10 mouse cellular contexts compared by ENCODE assay signal in genomic region chr7:16920818-16921791, GRCm38 (mm10). TPM values are rescaled to one million over a fixed set of nuclear protein-coding genes. Genes with fewer than 3 reads are reported as not detected.
DNase-seq lines count a peak whose midpoint lies in the region; ATAC-seq lines count a peak whose summit lies in the region.
"Had no signal": no experiment of that assay in that cellular context is flagged by ENCODE, and none has a peak within 500 bp of the region (broad histone marks: within the 10 kb centered on the region; RNA-seq: fewer than 3 reads in every experiment).

No protein-coding gene starts in this region.

- intact Hi-C loops in heart, postnatal 14 days (cut with DNase I), result loop anchor here (5.0 kb wide), 1 partner anchor 104 kb away; the partner anchor contains the start of genes Fkrp and Strn4

- 58% methylated on average over 21 of the region's 21 CpGs for WGBS in heart, embryonic 13.5 days
- 30% methylated on average over 21 of the region's 21 CpGs for WGBS in embryonic facial prominence, embryonic 12.5 days
- 43% methylated on average over 21 of the region's 21 CpGs for WGBS in intestine, embryonic 15.5 days
- 28% methylated on average over 21 of the region's 21 CpGs for WGBS in midbrain, embryonic 15.5 days

- H3K27me3 ChIP-seq in heart, embryonic 13.5 days (replicated peaks), result no peaks in the 10 kb centered on the region
- no peaks in the 10 kb centered on the region for H3K27me3 ChIP-seq in embryonic facial prominence, embryonic 12.5 days
- H3K27me3 ChIP-seq in intestine, embryonic 15.5 days (replicated peaks), result no peaks in the 10 kb centered on the region
- H3K27me3 ChIP-seq in midbrain, embryonic 15.5 days (replicated peaks), result no peaks in the 10 kb centered on the region
- H3K27me3 ChIP-seq: Patski had no signal

- H3K9ac ChIP-seq in heart, embryonic 13.5 days, result peak overlapping the region; percentile 98
- peak overlapping the region; percentile 97 for H3K9ac ChIP-seq in embryonic facial prominence, embryonic 12.5 days
- peak overlapping the region; percentile 97 for H3K9ac ChIP-seq in intestine, embryonic 15.5 days
- H3K9ac ChIP-seq in midbrain, embryonic 15.5 days, result peak overlapping the region; percentile 98

- H3K36me3 ChIP-seq in heart, embryonic 13.5 days, result peaks cover 56% of the 10 kb centered on the region
- H3K36me3 ChIP-seq in embryonic facial prominence, embryonic 12.5 days, result peaks cover 35% of the 10 kb centered on the region
- H3K36me3 ChIP-seq in intestine, embryonic 15.5 days, result peaks cover 26% of the 10 kb centered on the region
- H3K36me3 ChIP-seq in midbrain, embryonic 15.5 days (replicated peaks), result peaks cover 22% of the 10 kb centered on the region

- H3K4me1 ChIP-seq in heart, embryonic 13.5 days, result peaks cover 66% of the 10 kb centered on the region
- H3K4me1 ChIP-seq in embryonic facial prominence, embryonic 12.5 days, result peaks cover 47% of the 10 kb centered on the region
- peaks cover 36% of the 10 kb centered on the region for H3K4me1 ChIP-seq in intestine, embryonic 15.5 days (replicated peaks)
- peaks cover 48% of the 10 kb centered on the region for H3K4me1 ChIP-seq in midbrain, embryonic 15.5 days

- H3K9me3 ChIP-seq in heart, embryonic 13.5 days, result no peaks in the 10 kb centered on the region
- H3K9me3 ChIP-seq in embryonic facial prominence, embryonic 12.5 days, result no peaks in the 10 kb centered on the region
- no peaks in the 10 kb centered on the region for H3K9me3 ChIP-seq in intestine, embryonic 15.5 days
- no peaks in the 10 kb centered on the region for H3K9me3 ChIP-seq in midbrain, embryonic 15.5 days

- no peak for DNase-seq in heart, postnatal 14 days
- DNase-seq in adrenal gland, postnatal 25 days, result peak; percentile 42
- no peak for DNase-seq in right cerebral cortex, postnatal 4 days

- no peak for ATAC-seq in heart, embryonic 13.5 days (ENCODE audit: extremely low read depth, insufficient number of reproducible peaks, low FRiP score, low TSS enrichment)
- peak; percentile 1; the same call in 1 of the 2 replicates for ATAC-seq in embryonic facial prominence, embryonic 12.5 days (ENCODE audit: insufficient number of reproducible peaks, insufficient read depth, low FRiP score, low TSS enrichment)
- no peak for ATAC-seq in intestine, embryonic 15.5 days
- ATAC-seq in midbrain, embryonic 15.5 days (replicated peaks), result no peak
- no peak for ATAC-seq in megakaryocyte progenitor cell, adult 5-6 weeks (replicated peaks; ENCODE audit: poor library complexity)
- ATAC-seq: Patski had no signal

- peak overlapping the region; percentile 97 for H3K4me3 ChIP-seq in heart, embryonic 13.5 days
- peak overlapping the region; percentile 96 for H3K4me3 ChIP-seq in embryonic facial prominence, embryonic 12.5 days
- peak overlapping the region; percentile 94 for H3K4me3 ChIP-seq in intestine, embryonic 15.5 days (replicated peaks)
- peak overlapping the region; percentile 91 for H3K4me3 ChIP-seq in midbrain, embryonic 15.5 days

- peak overlapping the region; percentile 67 for H3K27ac ChIP-seq in heart, embryonic 13.5 days (replicated peaks)
- H3K27ac ChIP-seq in embryonic facial prominence, embryonic 12.5 days, result peak overlapping the region; percentile 97
- H3K27ac ChIP-seq in intestine, embryonic 15.5 days, result peak overlapping the region; percentile 96
- H3K27ac ChIP-seq in midbrain, embryonic 15.5 days, result peak overlapping the region; percentile 99

- H3K4me2 ChIP-seq in heart, embryonic 13.5 days, result peak overlapping the region; percentile 98
- peak overlapping the region; percentile 88 for H3K4me2 ChIP-seq in embryonic facial prominence, embryonic 12.5 days (replicated peaks)
- peak overlapping the region; percentile 69 for H3K4me2 ChIP-seq in intestine, embryonic 15.5 days (replicated peaks)
- peak overlapping the region; percentile 98 for H3K4me2 ChIP-seq in midbrain, embryonic 15.5 days

RNA-seq across cellular contexts. Expression of gene Calm3, which starts 2.8 kb away (rescaled TPM):
- 85.5 and 101 TPM in 2 replicates for polyA plus RNA-seq in heart, embryonic 13.5 days (2015; fragmentation: Nextera tagmentation; extraction: Ambion mirVana)
- total RNA-seq in heart, postnatal 14 days (2021), result 100 to 1,000 TPM; 228 to 250 TPM
- 242 and 255 TPM in 2 replicates for total RNA-seq in adrenal gland, postnatal 25 days (2021)
- 123 and 134 TPM in 2 replicates for polyA plus RNA-seq in embryonic facial prominence, embryonic 12.5 days (2016; fragmentation: Nextera tagmentation; extraction: Ambion mirVana)
- polyA plus RNA-seq in intestine, embryonic 15.5 days (2015; fragmentation: Nextera tagmentation; extraction: Ambion mirVana), result 137 and 140 TPM in 2 replicates
- polyA plus RNA-seq in midbrain, embryonic 15.5 days (2015; fragmentation: Nextera tagmentation; extraction: Ambion mirVana), result 351 and 370 TPM in 2 replicates
- total RNA-seq in megakaryocyte progenitor cell, adult 5-6 weeks (2015), result 125 and 150 TPM in 2 replicates
- total RNA-seq in megakaryocyte progenitor cell, adult 5-6 weeks (2017), result 419 and 440 TPM in 2 replicates

RNA-seq across cellular contexts. Expression of gene Ptgir, which starts 14.8 kb away (rescaled TPM):
- 0.32 and 0.59 TPM in 2 replicates for polyA plus RNA-seq in heart, embryonic 13.5 days (2015; fragmentation: Nextera tagmentation; extraction: Ambion mirVana)
- total RNA-seq in heart, postnatal 14 days (2021), result 1 to 10 TPM; 1.4 to 1.6 TPM
- total RNA-seq in adrenal gland, postnatal 25 days (2021), result 1.5 and 1.6 TPM in 2 replicates
- polyA plus RNA-seq in embryonic facial prominence, embryonic 12.5 days (2016; fragmentation: Nextera tagmentation; extraction: Ambion mirVana), result 1.7 and 2.2 TPM in 2 replicates
- 2.8 and 3.0 TPM in 2 replicates for polyA plus RNA-seq in intestine, embryonic 15.5 days (2015; fragmentation: Nextera tagmentation; extraction: Ambion mirVana)
- polyA plus RNA-seq in midbrain, embryonic 15.5 days (2015; fragmentation: Nextera tagmentation; extraction: Ambion mirVana), result 0.42 and 0.43 TPM in 2 replicates
- total RNA-seq in megakaryocyte progenitor cell, adult 5-6 weeks (2015), result 2.1 and 2.6 TPM in 2 replicates
- total RNA-seq in megakaryocyte progenitor cell, adult 5-6 weeks (2017), result 1.8 and 4.0 TPM in 2 replicates
- polyA plus RNA-seq: Patski had no signal

RNA-seq across cellular contexts. Expression of gene Pnmal2, which starts 23.4 kb away (rescaled TPM):
- 4.0 and 4.1 TPM in 2 replicates for polyA plus RNA-seq in heart, embryonic 13.5 days (2015; fragmentation: Nextera tagmentation; extraction: Ambion mirVana)
- 1 to 10 TPM; 3.6 to 4.0 TPM for total RNA-seq in heart, postnatal 14 days (2021)
- total RNA-seq in adrenal gland, postnatal 25 days (2021), result 26.9 and 36.1 TPM in 2 replicates
- 15.9 and 16.6 TPM in 2 replicates for polyA plus RNA-seq in embryonic facial prominence, embryonic 12.5 days (2016; fragmentation: Nextera tagmentation; extraction: Ambion mirVana)
- 8.1 and 8.3 TPM in 2 replicates for polyA plus RNA-seq in intestine, embryonic 15.5 days (2015; fragmentation: Nextera tagmentation; extraction: Ambion mirVana)
- 198 and 205 TPM in 2 replicates for polyA plus RNA-seq in midbrain, embryonic 15.5 days (2015; fragmentation: Nextera tagmentation; extraction: Ambion mirVana)
- not detected in 2 replicates for total RNA-seq in megakaryocyte progenitor cell, adult 5-6 weeks (2015)
- 0.20 TPM in 1 of 2 replicates, not detected in the other for total RNA-seq in megakaryocyte progenitor cell, adult 5-6 weeks (2017)

RNA-seq across cellular contexts. Expression of gene Gng8, which starts 29.5 kb away (rescaled TPM):
- polyA plus RNA-seq in heart, embryonic 13.5 days (2015; fragmentation: Nextera tagmentation; extraction: Ambion mirVana), result 4.5 and 4.9 TPM in 2 replicates
- total RNA-seq in heart, postnatal 14 days (2021), result under 1 TPM; 0.81 to 0.98 TPM
- 0.70 TPM in 1 of 2 replicates, not detected in the other for total RNA-seq in adrenal gland, postnatal 25 days (2021)
- polyA plus RNA-seq in embryonic facial prominence, embryonic 12.5 days (2016; fragmentation: Nextera tagmentation; extraction: Ambion mirVana), result 21.5 and 22.7 TPM in 2 replicates
- 7.4 and 8.3 TPM in 2 replicates for polyA plus RNA-seq in intestine, embryonic 15.5 days (2015; fragmentation: Nextera tagmentation; extraction: Ambion mirVana)
- 9.7 and 16.6 TPM in 2 replicates for polyA plus RNA-seq in midbrain, embryonic 15.5 days (2015; fragmentation: Nextera tagmentation; extraction: Ambion mirVana)
- total RNA-seq in megakaryocyte progenitor cell, adult 5-6 weeks (2015), result not detected in 2 replicates
- not detected in 2 replicates for total RNA-seq in megakaryocyte progenitor cell, adult 5-6 weeks (2017)

RNA-seq across cellular contexts. Expression of gene Pnmal1, which starts 38.4 kb away (rescaled TPM):
- 0.11 and 0.15 TPM in 2 replicates for polyA plus RNA-seq in heart, embryonic 13.5 days (2015; fragmentation: Nextera tagmentation; extraction: Ambion mirVana)
- not detected for total RNA-seq in heart, postnatal 14 days (2021)
- 4.3 and 5.4 TPM in 2 replicates for total RNA-seq in adrenal gland, postnatal 25 days (2021)
- 2.8 and 3.6 TPM in 2 replicates for polyA plus RNA-seq in embryonic facial prominence, embryonic 12.5 days (2016; fragmentation: Nextera tagmentation; extraction: Ambion mirVana)
- polyA plus RNA-seq in intestine, embryonic 15.5 days (2015; fragmentation: Nextera tagmentation; extraction: Ambion mirVana), result 3.0 and 3.1 TPM in 2 replicates
- 74.5 and 76.1 TPM in 2 replicates for polyA plus RNA-seq in midbrain, embryonic 15.5 days (2015; fragmentation: Nextera tagmentation; extraction: Ambion mirVana)
- not detected in 2 replicates for total RNA-seq in megakaryocyte progenitor cell, adult 5-6 weeks (2015)
- total RNA-seq in megakaryocyte progenitor cell, adult 5-6 weeks (2017), result not detected in 2 replicates
- polyA plus RNA-seq: gonadal fat pad, adult 2 months; Patski had no signal

Comparison
In these comparisons a context has a peak if more than half of its experiments do, and no peak if none do; other contexts are left out.
1. RNA of gene Pnmal2, which starts 23.4 kb away (polyA plus RNA-seq): 198 to 205 TPM in midbrain, embryonic 15.5 days; 15.9 to 16.6 TPM in embryonic facial prominence, embryonic 12.5 days, 8.1 to 8.3 TPM in intestine, embryonic 15.5 days and 4.0 to 4.1 TPM in heart, embryonic 13.5 days; every median in the first group is over 10 times any median in the second.
2. Peak in every context shown above with its lines, with median percentiles within 50 percentile points of each other: H3K27ac ChIP-seq, H3K4me2 ChIP-seq, H3K4me3 ChIP-seq and H3K9ac ChIP-seq.